Comparison of ENCODE assay signal across 8 mouse cellular contexts in the genomic region with DNA sequence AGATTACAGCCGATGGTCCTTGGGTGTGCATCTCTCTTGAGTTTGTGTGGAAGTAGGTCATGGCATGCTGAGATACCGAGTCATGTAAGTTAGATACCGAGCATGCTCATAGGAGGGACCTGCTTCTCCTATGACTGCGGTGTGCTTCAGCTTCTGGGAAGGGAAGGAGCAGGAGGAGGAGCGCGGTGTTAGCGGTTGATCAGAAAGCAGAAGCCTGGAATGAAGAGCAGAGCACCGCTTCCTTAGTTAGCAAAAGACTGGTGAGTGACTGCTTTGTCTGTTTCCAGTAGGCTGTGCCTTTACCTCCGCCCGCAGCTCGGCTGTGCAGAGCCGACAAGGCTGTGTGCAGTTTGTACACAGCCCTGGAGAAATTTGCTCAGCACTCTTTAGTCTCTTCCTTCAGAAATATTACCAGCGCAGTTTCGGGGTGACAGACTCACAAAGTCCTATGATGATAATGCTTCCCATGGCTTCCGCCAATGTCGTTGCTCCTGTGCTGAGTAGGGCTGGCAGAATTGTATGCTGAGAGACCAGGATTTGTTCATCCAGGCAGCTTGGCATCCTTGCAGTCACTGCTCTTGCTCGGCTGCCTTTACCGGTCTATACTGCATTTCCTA.
DNase-seq lines count a peak whose midpoint lies in the region; ATAC-seq and TF ChIP-seq lines count a peak whose summit lies in the region.

No protein-coding gene starts in this region.

- TF ChIP-seq POLR2A in cerebellum, adult 2 months (IDR thresholded peaks at IDR 0.05; ENCODE audit: borderline replicate concordance, insufficient read depth, low read length), result peak; percentile 71; the same call in 1 of the 2 replicates

- H3K4me2 ChIP-seq in hindbrain, embryonic 12.5 days (replicated peaks), result no peak overlapping the region

- 7% methylated on average over 18 of the region's 18 CpGs for WGBS in cerebellum, adult 2 months
- 78% methylated on average over 18 of the region's 18 CpGs for WGBS in hindbrain, embryonic 12.5 days

- no peak for TF ChIP-seq CTCF in layer of hippocampus, adult 2 months (conservative IDR thresholded peaks at IDR 0.05)
- TF ChIP-seq CTCF in cerebellum, adult 2 months (IDR thresholded peaks at IDR 0.05; ENCODE audit: borderline replicate concordance, insufficient read depth, low read depth, low read length), result no peak

- H3K9ac ChIP-seq in hindbrain, embryonic 12.5 days, result no peak overlapping the region

- no peak for ATAC-seq in hindbrain, embryonic 12.5 days (ENCODE audit: low FRiP score)

- DNase-seq in layer of hippocampus, adult 2 months (ENCODE audit: low spot score in 2 of 2), result no peak
- no peak for DNase-seq in layer of hippocampus, postnatal 10 days (ENCODE audit: low spot score in 2 of 2)
- DNase-seq in cerebellum, adult 2 months, result peak; percentile 76 to 84
- DNase-seq in retina, embryonic 14.5 days (ENCODE audit: low spot score), result peak; percentile 66
- no peak for DNase-seq in ovary, postnatal 10 days (ENCODE audit: low spot score)
- no peak for DNase-seq in adrenal gland, adult 18-20 months (ENCODE audit: low spot score in 2 of 2)
- DNase-seq in kidney, adult 8-10 months, result no peak

- H3K4me1 ChIP-seq in cerebellum, adult 2 months (ENCODE audit: control insufficient read depth, insufficient read depth, low read length), result peaks cover 13% of the 10 kb centered on the region; the same call in 1 of the 2 replicates
- peaks cover 15% of the 10 kb centered on the region for H3K4me1 ChIP-seq in hindbrain, embryonic 12.5 days

- H3K36me3 ChIP-seq in hindbrain, embryonic 12.5 days, result no peaks in the 10 kb centered on the region

- H3K9me3 ChIP-seq in hindbrain, embryonic 12.5 days (replicated peaks), result no peaks in the 10 kb centered on the region

- H3K4me3 ChIP-seq in layer of hippocampus, adult 2 months, result peak overlapping the region; percentile 46
- H3K4me3 ChIP-seq in cerebellum, adult 2 months (replicated peaks; ENCODE audit: insufficient read depth, low read depth, low read length), result peak overlapping the region; percentile 61
- no peak overlapping the region for H3K4me3 ChIP-seq in hindbrain, embryonic 12.5 days

- H3K27me3 ChIP-seq in cerebellum, adult 2 months (ENCODE audit: control insufficient read depth, insufficient read depth, low read length), result no peaks in the 10 kb centered on the region
- no peaks in the 10 kb centered on the region for H3K27me3 ChIP-seq in hindbrain, embryonic 12.5 days

- H3K27ac ChIP-seq in layer of hippocampus, adult 2 months, result peak overlapping the region; percentile 86
- peak overlapping the region; percentile 92 for H3K27ac ChIP-seq in cerebellum, adult 2 months (ENCODE audit: insufficient read depth, low read length)
- 0 out of 2 replicates have a peak overlapping the region, but pooled peaks have one; percentile 35 for H3K27ac ChIP-seq in hindbrain, embryonic 12.5 days

Comparison
In these comparisons a context has a peak if more than half of its experiments do, and no peak if none do; other contexts are left out.
1. DNase-seq: peak in cerebellum, adult 2 months (2 of 2) and retina, embryonic 14.5 days (single experiment); none in layer of hippocampus, adult 2 months (0 of 2), layer of hippocampus, postnatal 10 days (0 of 2), ovary, postnatal 10 days (single experiment), adrenal gland, adult 18-20 months (0 of 2) and kidney, adult 8-10 months (0 of 2).
2. H3K27ac ChIP-seq: peak in every context shown above with its lines; median percentile 92 in cerebellum, adult 2 months; 86 in layer of hippocampus, adult 2 months; 35 in hindbrain, embryonic 12.5 days.